Mouse (Mus musculus): ENCODE results near the gene Osgepl1.

DNA sequence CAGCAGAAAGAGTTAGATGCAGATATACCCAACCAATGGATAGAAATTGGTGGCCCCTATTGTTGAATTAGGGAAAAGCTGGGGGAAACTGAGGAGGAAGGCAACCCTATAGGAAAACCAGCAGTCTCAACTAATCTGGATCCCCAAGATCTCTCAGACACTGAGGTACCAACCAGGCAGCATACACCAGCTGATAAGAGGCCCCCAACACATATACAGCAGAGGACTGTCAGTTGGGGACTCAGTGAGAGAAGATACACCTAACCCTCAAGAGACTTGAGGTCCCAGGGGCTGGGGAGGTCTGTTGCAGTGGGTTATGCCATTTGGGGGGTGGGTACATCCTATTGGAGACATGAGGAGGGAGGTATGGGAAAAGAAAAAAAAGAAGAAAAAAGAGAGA is 22.0 kb downstream of the Osgepl1 start:
- TF ChIP-seq CTCF (IDR thresholded peaks at IDR 0.05) (no peak), POLR2A (IDR thresholded peaks at IDR 0.05; ENCODE audit: insufficient read depth, low read depth, low read length) (no peak)
